Mouse (Mus musculus) layer of hippocampus, adult 18-20 months (tissue): Measurements from ENCODE around the gene Olfr874. TPM values are rescaled to one million over a fixed set of nuclear protein-coding genes. Genes with fewer than 3 reads are reported as not detected.
"Not testable (repeated sequence)": the region's sequence is repeated elsewhere in the genome, so short reads cannot be mapped to it uniquely, and the experiment has no call there.

Source experiments
- DNase-seq, 2 experiments: peaks; one replicate each; pipeline ENCODE4 v3.0.0; 2022; ENCODE audit warnings: low spot score in 2 of 2
- long read RNA-seq: library from polyadenylated mRNA; stranded (forward); transcript quantifications from one replicate; pipeline ENCODE4 v2.0.0, GENCODE M21; 2021
- total RNA-seq, 2 experiments: library from RNA; stranded (reverse); gene quantifications; 2 replicates each; pipeline ENCODE4 v1.2.3; 2021

Olfr874 gene
- total RNA-seq = not detected
- long read RNA-seq = 0 reads

DNA sequence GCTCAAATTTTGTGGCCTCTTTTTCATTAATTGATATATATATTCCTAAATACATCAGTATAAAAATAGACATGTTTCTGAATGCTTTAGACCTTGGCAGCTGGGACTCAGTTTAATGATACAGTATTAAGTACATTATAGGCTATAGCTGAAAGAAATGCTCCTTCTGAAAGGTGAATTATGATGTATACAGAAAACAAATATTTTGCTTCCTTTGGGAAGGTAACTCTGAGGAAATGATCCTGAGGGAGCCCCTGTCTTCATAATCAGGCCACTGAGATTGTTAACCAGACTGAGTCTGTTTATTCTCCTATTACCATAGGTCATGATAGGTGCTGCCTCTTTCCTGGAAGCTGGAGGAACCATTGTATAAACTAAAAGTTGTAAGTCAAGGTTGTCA, at the start of gene Olfr874:
TSS of gene Olfr874 (plus strand) at position 301 of the 400 bp plus-strand sequence.
- no peak for DNase-seq

DNA sequence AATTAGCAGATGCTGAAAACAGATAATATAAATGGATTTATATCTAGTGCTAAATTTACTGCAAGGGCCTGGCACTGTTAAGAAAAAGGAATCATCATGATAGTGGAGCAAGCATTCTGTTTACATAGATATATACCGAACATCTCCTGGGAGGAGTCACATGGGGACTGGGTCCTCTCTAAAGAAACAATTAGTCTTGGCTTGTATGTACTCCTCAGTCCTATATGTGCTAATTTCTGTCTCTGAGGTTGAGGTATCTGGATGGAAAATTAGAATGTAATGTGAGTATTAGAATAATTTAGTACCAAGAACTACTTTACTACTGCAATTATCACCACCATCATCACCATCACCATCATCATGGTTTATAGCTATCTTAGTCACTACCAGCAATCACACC, 28.8 kb upstream of the Olfr874 start, which contains the start of gene Olfr160:
TSS of gene Olfr160 (minus strand) at position 101 of the 400 bp plus-strand sequence.
- no peak for DNase-seq

DNA sequence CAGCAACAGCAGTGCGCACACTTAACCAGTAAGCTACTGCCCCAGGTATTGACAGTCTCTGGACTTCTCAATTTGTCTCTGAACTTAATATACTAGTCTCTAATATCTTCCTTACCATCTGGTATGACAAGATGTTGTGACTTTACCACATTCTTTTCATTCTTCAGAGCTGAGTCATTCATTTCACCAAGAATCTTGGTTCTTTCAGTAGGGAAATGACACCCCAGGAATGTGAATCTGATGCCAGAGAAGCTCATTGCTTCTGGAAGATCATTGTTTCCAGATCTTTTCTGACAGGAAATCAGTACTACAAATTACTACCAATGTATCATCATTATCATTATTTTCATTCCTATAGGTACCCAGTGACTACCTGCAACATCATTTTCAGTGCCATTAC, 10.6 kb upstream of the Olfr874 start:
- no peak for DNase-seq

DNA sequence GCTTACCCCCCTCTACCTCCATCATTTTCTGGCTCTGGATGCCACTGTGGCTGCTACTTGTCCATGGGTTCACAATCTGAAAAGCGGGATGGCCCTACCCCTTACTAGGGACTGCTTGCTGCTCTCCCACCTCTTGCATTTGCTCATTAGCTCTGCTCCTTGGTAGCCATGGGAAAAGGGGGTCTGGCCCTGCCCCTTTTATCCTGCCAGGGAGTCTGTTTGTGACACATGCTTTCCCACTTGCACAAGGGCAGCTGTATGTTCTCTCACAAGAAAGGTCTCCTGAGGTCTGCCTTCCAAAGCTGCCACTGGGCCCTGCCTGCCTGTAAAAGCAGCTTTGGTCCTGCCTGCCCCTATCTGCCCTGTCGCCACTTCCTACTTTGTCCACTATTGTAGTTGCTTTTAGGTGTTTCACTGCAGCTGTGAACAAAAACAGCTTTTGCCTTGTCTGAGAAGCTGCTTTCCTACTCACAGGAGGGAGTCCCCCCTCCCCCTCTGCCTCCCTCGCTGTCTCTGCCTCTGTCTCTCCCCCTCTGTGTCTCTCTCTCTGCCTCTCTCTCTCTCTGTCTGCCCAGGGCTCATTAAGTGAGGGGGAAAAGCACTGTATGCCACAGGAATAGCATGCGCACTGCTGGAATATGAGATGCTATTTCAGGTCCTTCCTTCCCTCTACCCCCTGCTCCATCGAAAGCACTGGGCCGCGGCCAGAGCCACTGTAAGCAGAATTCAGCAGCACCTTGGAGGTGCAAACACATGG, 5.6 kb downstream of the Olfr874 start:
- no peak for DNase-seq

DNA sequence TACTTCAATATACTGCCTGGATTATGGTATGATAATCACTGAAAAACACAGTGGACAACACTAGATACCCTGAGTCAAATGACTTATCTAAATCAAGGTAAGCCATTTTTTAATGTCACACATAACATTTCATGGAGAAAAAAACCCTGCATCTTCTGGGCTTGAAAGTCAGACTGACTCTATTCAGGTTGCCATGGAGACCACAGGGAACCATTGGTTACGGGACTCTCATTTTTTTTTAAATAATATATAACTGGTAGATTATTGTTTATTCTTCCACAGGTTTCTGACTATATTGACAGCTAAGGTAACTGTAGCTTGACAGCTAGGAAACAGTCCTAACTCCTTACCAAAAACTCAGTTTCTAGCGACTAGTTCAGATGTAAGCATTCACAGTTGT, 6.6 kb downstream of the Olfr874 start:
- peak in 1 of 2 experiments; percentile 10 for DNase-seq

DNA sequence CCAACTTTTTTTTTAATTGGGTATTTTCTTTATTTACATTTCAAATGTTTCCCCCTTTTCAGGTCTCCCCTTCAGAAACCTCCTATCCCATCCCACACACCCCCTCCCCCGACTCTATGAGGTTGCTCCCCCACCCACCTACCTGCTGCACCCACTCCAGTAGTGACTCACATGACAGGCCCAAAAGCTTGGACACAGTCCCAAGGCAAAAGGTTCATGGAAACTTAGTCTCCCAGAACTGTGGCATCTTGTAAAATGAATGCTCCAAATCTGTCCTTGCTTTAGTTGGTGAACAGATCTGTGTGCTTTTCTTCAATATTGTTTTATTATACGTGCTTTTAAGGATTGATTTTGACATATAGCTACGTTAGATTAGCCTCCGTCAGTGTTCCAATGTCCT, 7.1 kb downstream of the Olfr874 start:
- no peak for DNase-seq

DNA sequence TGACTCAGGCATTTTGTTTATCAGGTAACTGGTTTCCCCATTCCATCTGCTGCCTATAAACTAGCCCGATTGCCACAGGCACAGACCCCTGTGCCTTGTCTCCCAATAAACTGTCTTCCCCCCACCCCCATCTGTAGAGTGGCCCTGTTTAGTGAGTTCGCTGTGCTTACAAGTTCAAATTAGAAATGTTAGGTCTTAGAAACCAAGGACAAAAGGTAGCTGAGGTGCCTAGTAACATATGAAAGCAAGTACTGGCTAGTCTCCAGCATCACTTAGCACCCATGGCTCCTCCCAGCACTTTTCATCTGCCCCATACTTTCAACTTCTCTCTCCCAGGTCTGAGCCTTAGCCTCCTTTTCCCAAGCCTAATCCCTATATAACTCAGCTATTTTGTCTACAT, 16.8 kb downstream of the Olfr874 start:
- DNase-seq = no peak

DNA sequence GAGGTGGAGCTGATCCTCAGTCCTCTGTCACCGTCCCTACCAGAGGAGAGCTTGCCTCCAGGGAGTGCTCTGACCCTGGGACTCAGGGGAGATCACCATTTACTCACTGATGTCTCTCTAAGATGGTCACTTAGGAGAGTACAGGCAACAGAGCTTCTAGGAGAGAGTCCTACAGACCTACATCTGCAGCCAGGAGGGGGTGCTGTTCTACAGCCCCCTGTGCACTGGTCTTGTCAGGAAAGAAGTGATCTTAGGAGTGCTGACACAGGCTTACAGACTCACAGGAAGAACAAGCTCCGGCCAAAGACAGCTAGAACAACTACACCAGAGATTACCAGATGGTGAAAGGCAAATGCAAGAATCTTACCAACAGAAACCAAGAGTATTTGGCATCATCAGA, 17.6 kb downstream of the Olfr874 start:
- DNase-seq = no peak

DNA sequence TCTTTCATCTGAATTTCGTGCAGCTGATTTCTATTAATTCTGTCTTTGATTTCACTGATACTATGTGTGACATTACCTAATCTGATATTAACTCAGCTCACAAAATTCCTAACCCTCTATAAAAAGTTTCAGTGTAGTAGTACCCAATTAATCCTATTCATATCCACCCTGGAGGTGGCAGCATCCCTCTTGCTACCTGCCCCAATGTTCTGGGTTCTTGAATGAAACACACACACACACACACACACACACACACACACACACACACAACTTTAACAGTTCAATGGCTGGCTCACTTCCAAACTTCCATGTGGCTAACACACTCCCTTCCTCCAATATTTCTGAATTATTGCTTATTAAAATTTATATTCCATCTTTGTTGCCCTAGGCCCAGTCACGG, 25.8 kb downstream of the Olfr874 start:
- no peak for DNase-seq

DNA sequence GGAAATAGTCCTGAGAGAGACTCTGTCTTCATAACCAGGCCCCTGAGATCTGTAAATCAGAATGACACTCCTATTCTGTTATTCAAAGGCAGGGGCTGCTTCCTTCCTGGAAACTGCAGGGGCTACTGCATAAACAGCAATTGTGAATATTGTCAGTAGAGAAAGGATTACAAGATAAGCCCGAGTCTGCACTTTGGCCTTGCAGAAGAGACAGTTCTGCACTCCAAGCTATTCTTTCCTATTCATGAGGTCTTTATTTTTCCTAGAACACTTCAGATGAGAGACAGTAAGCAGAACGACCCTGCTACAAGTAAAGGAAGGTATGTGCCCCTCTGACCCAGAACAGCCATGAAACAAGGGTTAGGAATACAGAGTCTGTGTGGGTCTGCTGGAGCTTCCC, 26.9 kb downstream of the Olfr874 start, which contains the start of gene Olfr875:
TSS of gene Olfr875 (plus strand) at position 99 of the 400 bp plus-strand sequence.
- no peak for DNase-seq

DNA sequence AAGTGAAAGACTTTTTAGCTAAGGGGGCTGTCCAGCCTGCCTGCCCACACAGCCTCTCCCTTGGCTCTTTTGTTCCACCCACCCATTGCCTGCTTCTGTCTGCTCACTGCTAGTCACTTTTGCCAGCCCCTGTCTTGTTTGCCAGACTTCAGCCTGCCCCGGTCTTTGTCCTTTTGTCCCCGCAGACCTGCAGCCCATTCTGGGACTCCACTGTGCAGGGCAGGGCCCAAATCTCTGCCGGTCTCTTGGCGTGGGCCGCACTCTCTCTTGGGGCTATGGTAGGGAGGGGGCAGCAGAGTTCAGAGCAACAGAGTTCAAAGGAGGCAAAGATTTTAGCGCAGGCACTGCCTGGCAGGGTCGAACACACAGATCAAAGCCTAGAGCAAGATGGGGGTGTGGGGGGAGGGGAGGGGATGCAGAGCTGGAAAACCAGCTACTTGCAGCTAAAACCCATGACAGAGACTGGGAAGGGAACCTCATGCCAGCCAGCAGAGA, 37.9 kb downstream of the Olfr874 start:
- peak; percentile 9 to 15 for DNase-seq

DNA sequence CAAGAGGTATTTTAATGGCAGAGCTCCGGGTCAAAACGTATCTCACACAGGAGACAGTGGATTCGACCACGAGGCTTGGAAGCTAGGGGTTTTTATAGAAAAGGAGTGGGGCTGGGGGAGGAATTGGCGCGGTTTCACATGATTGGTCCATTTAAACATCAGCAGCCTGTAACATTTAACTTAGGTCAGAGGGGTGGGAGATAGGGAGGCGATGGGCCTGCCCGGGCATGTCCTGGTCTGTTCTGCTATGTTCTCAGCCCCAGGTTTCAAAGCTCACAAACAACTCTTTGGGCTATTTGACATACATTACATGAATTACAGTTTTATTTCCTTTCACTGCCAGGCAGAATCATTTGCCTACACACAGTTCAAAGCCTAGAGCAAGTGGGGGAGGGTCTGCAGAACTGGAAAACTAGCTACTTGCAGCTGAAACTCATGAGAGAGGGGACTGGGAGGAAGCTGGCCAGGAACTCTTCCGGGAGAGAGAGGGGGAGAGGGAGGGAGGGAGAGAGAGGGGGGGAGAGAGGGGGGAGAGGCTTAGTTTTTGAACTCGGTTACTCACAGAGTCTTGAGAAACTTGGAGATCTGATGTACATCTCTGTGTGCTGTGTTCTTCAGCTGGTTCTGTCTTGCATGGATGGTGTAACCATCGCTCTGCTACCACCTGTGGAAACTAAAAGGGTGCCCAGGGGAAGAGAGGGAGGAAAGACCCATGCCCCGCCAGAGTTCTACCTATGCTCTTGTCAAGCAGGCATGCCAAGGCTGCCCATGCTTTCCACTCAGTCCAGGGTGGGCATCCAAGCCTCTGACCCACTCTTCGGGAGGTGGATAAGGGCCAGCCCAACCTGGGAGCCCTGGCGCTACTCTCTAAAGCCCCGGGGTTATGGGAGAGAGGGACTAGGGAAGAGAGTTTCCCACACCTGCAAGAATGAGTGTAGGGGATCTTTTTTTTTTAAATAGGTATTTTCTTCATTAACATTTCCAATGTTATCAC, 38.8 kb downstream of the Olfr874 start:
- DNase-seq = not testable (repeated sequence)

DNA sequence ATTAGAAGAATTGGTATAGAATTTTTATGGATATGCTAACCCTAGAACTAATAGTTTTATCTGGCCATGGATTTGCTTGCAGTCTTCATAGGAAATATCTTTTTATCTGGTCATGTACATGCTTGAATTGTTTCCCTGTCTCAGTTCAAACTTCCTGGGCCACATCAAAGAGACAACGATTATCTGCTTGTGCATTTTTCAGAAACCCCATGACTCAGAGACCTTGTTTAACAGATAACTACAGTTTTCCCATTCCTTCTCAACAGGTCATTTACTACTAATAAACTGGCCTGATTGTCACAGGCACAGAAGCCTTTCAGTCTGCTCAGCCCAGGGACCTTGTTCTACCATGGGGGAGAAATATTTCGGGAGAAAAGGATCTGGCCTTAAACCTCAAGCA, 41.5 kb downstream of the Olfr874 start:
- DNase-seq = no peak

Other genes with a start within 250 kb of the Olfr874 start
- 10 to 100 TPM; 13.1 to 14.3 TPM for gene Esam, start 217.0 kb upstream of the Olfr874 start, total RNA-seq
- gene Vsig2, start 205.9 kb upstream of the Olfr874 start, total RNA-seq = 1 to 10 TPM; 2.3 to 3.0 TPM
- gene Nrgn, start 192.2 kb upstream of the Olfr874 start, total RNA-seq = 1,000 to 10,000 TPM; 1,533 to 1,565 TPM
- 10 to 100 TPM; 11.2 to 14.6 TPM for gene Siae, start 189.4 kb upstream of the Olfr874 start, total RNA-seq
- 1 to 10 TPM; 1.5 to 2.8 TPM for gene Spa17, start 131.4 kb upstream of the Olfr874 start, total RNA-seq
- gene Tbrg1, start 87.8 kb upstream of the Olfr874 start, total RNA-seq = 10 to 100 TPM; 44.4 to 45.6 TPM
- not detected for gene Panx3, start 75.9 kb upstream of the Olfr874 start, total RNA-seq
- not detected for gene Olfr160, start 28.9 kb upstream of the Olfr874 start, total RNA-seq
- not detected for gene Olfr875, start 26.8 kb downstream of the Olfr874 start, total RNA-seq
- gene Olfr876, start 57.9 kb downstream of the Olfr874 start, total RNA-seq = not detected
- gene Olfr877, start 109.2 kb downstream of the Olfr874 start, total RNA-seq = not detected
- gene Olfr145, start 151.6 kb downstream of the Olfr874 start, total RNA-seq = not detected
- gene Olfr878, start 172.7 kb downstream of the Olfr874 start, total RNA-seq = not detected
- gene Olfr881, start 246.7 kb downstream of the Olfr874 start, total RNA-seq = not detected